Mouse (Mus musculus) MEL (cell line): ENCODE results near the gene Olfr472.

Experiments used
- CTCF ChIP-seq, 3 experiments: IDR thresholded peaks in 2 of 3; conservative IDR thresholded peaks in 1 of 3; 2 replicates each; pipeline ENCODE4 v1.5.1; 2011 to 2012; ENCODE audit warnings: low read length in 3 of 3, low read depth in 2 of 3, mild to moderate bottlenecking in 2 of 3, improper control_type of control experiment in 1 of 3, inconsistent platforms in 1 of 3, mixed read lengths in 1 of 3, moderate library complexity in 1 of 3; ENCODE audit not compliant: control insufficient read depth in 1 of 3, insufficient read depth in 1 of 3, poor library complexity in 1 of 3, severe bottlenecking in 1 of 3
- E2F4 ChIP-seq: IDR thresholded peaks from 2 replicates; pipeline ENCODE4 v1.6.1; 2011; ENCODE audit warnings: low read depth, low read length, improper control_type of control experiment, borderline replicate concordance
- EP300 ChIP-seq, 2 experiments: IDR thresholded peaks; 2 replicates each; pipeline ENCODE4 v1.6.1; 2011; ENCODE audit warnings: improper control_type of control experiment in 2 of 2, low read length in 2 of 2, low read depth in 1 of 2, mild to moderate bottlenecking in 1 of 2
- GATA1 ChIP-seq: IDR thresholded peaks from 2 replicates; pipeline ENCODE4 v1.6.1; 2011; ENCODE audit warnings: low read depth, low read length, improper control_type of control experiment
- MAX ChIP-seq: IDR thresholded peaks from 2 replicates; pipeline ENCODE4 v1.6.1; 2011; ENCODE audit warnings: low read length, improper control_type of control experiment
- USF1 ChIP-seq: IDR thresholded peaks from 2 replicates; pipeline ENCODE4 v1.6.1; 2014; ENCODE audit warnings: low read depth, mild to moderate bottlenecking, inconsistent platforms, low read length, improper control_type of control experiment, moderate library complexity
- ZC3H11A ChIP-seq: IDR thresholded peaks from 2 replicates; pipeline ENCODE4 v1.6.1; 2012; ENCODE audit warnings: low read depth, mild to moderate bottlenecking, inconsistent platforms, low read length, improper control_type of control experiment

GRCm38 (mm10) chr7:107930146-107930545, 32.4 kb downstream of the Olfr472 start, which contains the start of gene Olfr473:
- no peak for TF ChIP-seq MAX
- no peak for TF ChIP-seq ZC3H11A
- TF ChIP-seq GATA1: no peak
- no peak for TF ChIP-seq CTCF (IDR thresholded peaks at IDR 0.05 in 2 of 3, conservative IDR thresholded peaks at IDR 0.05 in 1 of 3; ENCODE audit: control insufficient read depth in 1 of 3, insufficient read depth in 1 of 3, low read depth in 2 of 3, low read length in 3 of 3, poor library complexity in 1 of 3, severe bottlenecking in 1 of 3)
- no peak for TF ChIP-seq EP300 (IDR thresholded peaks at IDR 0.05; ENCODE audit: low read depth in 1 of 2, low read length in 2 of 2)
- TF ChIP-seq USF1: no peak
- TF ChIP-seq E2F4: no peak
